Mouse (Mus musculus) hematopoietic stem cell, adult 5-6 weeks (primary cell): ENCODE results near the gene Cep55. TPM values are rescaled to one million over a fixed set of nuclear protein-coding genes. Genes with fewer than 3 reads are reported as not detected.

Source experiments
- total RNA-seq: library from RNA; stranded (forward); fragments of 172-1452, 232-1000 nt; gene quantifications from 2 replicates; pipeline ENCODE4 v1.2.3, GENCODE M21; 2017

The Cep55 gene
- total RNA-seq, 1 experiment from 2014 or later, result 54.0 TPM

Other genes with a start within 250 kb of the Cep55 start
- gene Myof, start 11.4 kb upstream of the Cep55 start, total RNA-seq, result 36.2 and 46.1 TPM in 2 replicates
- not detected in 2 replicates for gene Ffar4, start 42.1 kb downstream of the Cep55 start, total RNA-seq
- not detected in 2 replicates for gene Rbp4, start 70.3 kb downstream of the Cep55 start, total RNA-seq
- not detected in 2 replicates for gene Pde6c, start 77.8 kb downstream of the Cep55 start, total RNA-seq
- 41.5 and 51.5 TPM in 2 replicates for gene Fra10ac1, start 169.1 kb downstream of the Cep55 start, total RNA-seq
- 3.0 TPM in 1 of 2 replicates, not detected in the other for gene Lgi1, start 209.5 kb downstream of the Cep55 start, total RNA-seq